Mouse (Mus musculus): ENCODE measurements around the gene St6galnac6. TPM values are rescaled to one million over a fixed set of nuclear protein-coding genes. Genes with fewer than 3 reads are reported as not detected.

The St6galnac6 gene
- polyA plus RNA-seq, 2 experiments from 2014 or later, result 3.1 to 4.7 TPM

- ATAC-seq, result no peak
Observed at GRCm38 (mm10) chr2:32641810-32642209, 42.3 kb downstream of the St6galnac6 start.

GRCm38 (mm10) chr2:32642813-32643212, 43.3 kb downstream of the St6galnac6 start:
- ATAC-seq, result no peak

- no peak for ATAC-seq
Observed at GRCm38 (mm10) chr2:32644083-32644482, 44.6 kb downstream of the St6galnac6 start.

- no peak for ATAC-seq
Observed at GRCm38 (mm10) chr2:32644799-32645475, 45.4 kb downstream of the St6galnac6 start.

- ATAC-seq, result no peak
Observed at GRCm38 (mm10) chr2:32645647-32646046, 46.1 kb downstream of the St6galnac6 start.

GRCm38 (mm10) chr2:32646379-32647056, 47.0 kb downstream of the St6galnac6 start, which contains the start of gene Eng:
Gene Eng, plus strand, starts transcription at chr2:32646595.
- no peak for ATAC-seq

- ATAC-seq, result no peak
Observed at GRCm38 (mm10) chr2:32647366-32647765, 47.9 kb downstream of the St6galnac6 start.

- no peak for ATAC-seq
Observed at GRCm38 (mm10) chr2:32653764-32654163, 54.3 kb downstream of the St6galnac6 start.

GRCm38 (mm10) chr2:32654743-32655393, 55.4 kb downstream of the St6galnac6 start:
- ATAC-seq, result no peak

GRCm38 (mm10) chr2:32655394-32655744, 55.9 kb downstream of the St6galnac6 start:
- ATAC-seq, result no peak

- ATAC-seq, result no peak
Observed at GRCm38 (mm10) chr2:32655826-32656225, 56.3 kb downstream of the St6galnac6 start.

- ATAC-seq, result no peak
Observed at GRCm38 (mm10) chr2:32658873-32659272, 59.4 kb downstream of the St6galnac6 start.

- no peak for ATAC-seq
Observed at GRCm38 (mm10) chr2:32661509-32662107, 62.1 kb downstream of the St6galnac6 start.

GRCm38 (mm10) chr2:32662291-32662690, 62.8 kb downstream of the St6galnac6 start:
- no peak for ATAC-seq

- ATAC-seq, result no peak
Observed at GRCm38 (mm10) chr2:32665345-32665744, 65.8 kb downstream of the St6galnac6 start.

GRCm38 (mm10) chr2:32665853-32666252, 66.3 kb downstream of the St6galnac6 start:
- ATAC-seq, result no peak

- no peak for ATAC-seq
Observed at GRCm38 (mm10) chr2:32667775-32668174, 68.3 kb downstream of the St6galnac6 start.

- ATAC-seq, result no peak
Observed at GRCm38 (mm10) chr2:32668176-32668575, 68.7 kb downstream of the St6galnac6 start.

- no peak for ATAC-seq
Observed at GRCm38 (mm10) chr2:32669876-32670275, 70.4 kb downstream of the St6galnac6 start.

Measured in CD4-positive, CD25-positive, alpha-beta regulatory T cell, adult 4 months (primary cell).